Mouse (Mus musculus) bone marrow, adult 2 months (tissue): ENCODE measurements around the gene Cyp2ab1.

Source experiments
- CTCF ChIP-seq: fragments of 200-500 bp; IDR thresholded peaks from 2 replicates; pipeline ENCODE4 v1.5.1; 2011; ENCODE audit warnings: low read length, control low read depth; ENCODE audit not compliant: control insufficient read depth, insufficient read depth
- POLR2A ChIP-seq: fragments of 200-500 bp; IDR thresholded peaks from 2 replicates; pipeline ENCODE4 v1.6.1; 2011; ENCODE audit warnings: low read depth, mild to moderate bottlenecking, control low read depth, low read length, borderline replicate concordance; ENCODE audit not compliant: control insufficient read depth

- no peak for TF ChIP-seq CTCF
- TF ChIP-seq POLR2A = no peak
Observed at GRCm38 (mm10) chr16:20359643-20360295, 34.6 kb upstream of the Cyp2ab1 start.
